Mouse (Mus musculus) liver, embryonic 12.5 days (tissue): Measurements from ENCODE around the gene Tipin. TPM values are rescaled to one million over a fixed set of nuclear protein-coding genes. Genes with fewer than 3 reads are reported as not detected.

Experiments used
- ATAC-seq: fragments of 200-750 bp; cut with Nextera tagmentation; 2 replicates; pipeline ENCODE4 v1.8.0; 2017; ENCODE audit warnings: moderate number of reproducible peaks, mild to moderate bottlenecking, moderate library complexity
- H3K27ac ChIP-seq: fragments of 300-500 bp; sonication (generic); 2 replicates; pipeline ENCODE4 v1.5.1; 2016; ENCODE audit warnings: mild to moderate bottlenecking
- H3K27me3 ChIP-seq: fragments of 300-500 bp; sonication (generic); replicated peaks from 2 replicates; pipeline ENCODE4 v1.6.1; 2016; ENCODE audit warnings: mild to moderate bottlenecking, moderate library complexity
- H3K36me3 ChIP-seq: fragments of 300-500 bp; sonication (generic); 2 replicates; pipeline ENCODE4 v1.6.1; 2016; ENCODE audit warnings: mild to moderate bottlenecking, moderate library complexity
- H3K4me1 ChIP-seq: fragments of 300-500 bp; sonication (generic); 2 replicates; pipeline ENCODE4 v1.6.1; 2016
- H3K4me2 ChIP-seq: fragments of 300-500 bp; sonication (generic); 2 replicates; pipeline ENCODE4 v1.6.1; 2016; ENCODE audit warnings: mild to moderate bottlenecking, moderate library complexity
- H3K4me3 ChIP-seq: fragments of 300-500 bp; sonication (generic); 2 replicates; pipeline ENCODE4 v1.5.1; 2016; ENCODE audit warnings: mild to moderate bottlenecking, moderate library complexity
- H3K9ac ChIP-seq: fragments of 300-500 bp; sonication (generic); 2 replicates; pipeline ENCODE4 v1.6.1; 2016; ENCODE audit warnings: mild to moderate bottlenecking, moderate library complexity
- H3K9me3 ChIP-seq: fragments of 300-500 bp; sonication (generic); replicated peaks from 2 replicates; pipeline ENCODE4 v1.6.1; 2016; ENCODE audit warnings: mild to moderate bottlenecking, moderate library complexity
- WGBS: fragments of 180-500 bp; shearing (Covaris S2); methylation state at CpG from one replicate; pipeline ENCODE4 v1.1.7; 2016; ENCODE audit not compliant: insufficient replicate concordance; 5-methylcytosine and 5-hydroxymethylcytosine counted together
- polyA plus RNA-seq: library from polyadenylated mRNA; unstranded; fragments of >200 nt; fragmentation: Nextera tagmentation; extraction: Ambion mirVana; gene quantifications from 2 replicates; pipeline ENCODE4 v1.2.1, GENCODE M21; 2016

Gene Tipin
- polyA plus RNA-seq, 1 experiment from 2014 or later: 280 TPM

DNA sequence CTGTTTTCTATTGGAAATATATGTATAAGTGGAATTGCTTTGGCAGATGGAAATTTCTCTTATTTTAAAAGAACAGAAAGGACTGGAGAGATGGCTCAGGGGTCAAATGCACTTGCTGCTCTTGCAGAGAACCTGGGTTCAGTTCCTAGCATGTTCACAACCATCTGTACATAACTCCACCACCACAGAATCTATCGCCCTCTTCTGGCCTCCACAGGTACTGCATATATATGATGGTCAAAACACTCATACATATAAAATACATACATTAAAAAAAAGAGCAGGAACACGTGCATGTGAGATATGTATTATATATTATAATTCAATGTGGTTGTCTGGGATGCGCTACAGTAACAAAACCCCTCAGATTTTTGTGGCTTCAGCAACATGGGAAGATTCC, 69.8 kb downstream of the Tipin start:
- Histone ChIP-seq H3K27me3 (no peaks in the 10 kb centered on the region; the same call in 1 of the 2 replicates), H3K27ac (no peak overlapping the region), H3K36me3 (no peaks in the 10 kb centered on the region), H3K9ac (no peak overlapping the region), H3K9me3 (no peaks in the 10 kb centered on the region), H3K4me1 (no peaks in the 10 kb centered on the region), H3K4me3 (no peak overlapping the region), H3K4me2 (no peak overlapping the region)
- no peak for ATAC-seq
- WGBS: 26% methylated on average over 3 of the region's 3 CpGs

Other genes starting within 250 kb of the Tipin start
- gene Lctl, start 164.4 kb upstream of the Tipin start, polyA plus RNA-seq: not detected in 2 replicates
- 26.5 and 28.4 TPM in 2 replicates for gene Zwilch, start 108.5 kb upstream of the Tipin start, polyA plus RNA-seq
- 1,196 and 1,210 TPM in 2 replicates for gene Rpl4, start 108.2 kb upstream of the Tipin start, polyA plus RNA-seq
- gene Snapc5, start 102.3 kb upstream of the Tipin start, polyA plus RNA-seq: 14.9 and 17.4 TPM in 2 replicates
- gene Uchl4, start 46.4 kb upstream of the Tipin start, polyA plus RNA-seq: 1.5 and 2.0 TPM in 2 replicates
- gene Map2k1, start 27.9 kb upstream of the Tipin start, polyA plus RNA-seq: 41.2 and 43.8 TPM in 2 replicates
- gene Dis3l, start 59.7 kb downstream of the Tipin start, polyA plus RNA-seq: 13.8 and 14.3 TPM in 2 replicates
- 0.27 and 0.31 TPM in 2 replicates for gene Megf11, start 104.0 kb downstream of the Tipin start, polyA plus RNA-seq